In the genomic region with DNA sequence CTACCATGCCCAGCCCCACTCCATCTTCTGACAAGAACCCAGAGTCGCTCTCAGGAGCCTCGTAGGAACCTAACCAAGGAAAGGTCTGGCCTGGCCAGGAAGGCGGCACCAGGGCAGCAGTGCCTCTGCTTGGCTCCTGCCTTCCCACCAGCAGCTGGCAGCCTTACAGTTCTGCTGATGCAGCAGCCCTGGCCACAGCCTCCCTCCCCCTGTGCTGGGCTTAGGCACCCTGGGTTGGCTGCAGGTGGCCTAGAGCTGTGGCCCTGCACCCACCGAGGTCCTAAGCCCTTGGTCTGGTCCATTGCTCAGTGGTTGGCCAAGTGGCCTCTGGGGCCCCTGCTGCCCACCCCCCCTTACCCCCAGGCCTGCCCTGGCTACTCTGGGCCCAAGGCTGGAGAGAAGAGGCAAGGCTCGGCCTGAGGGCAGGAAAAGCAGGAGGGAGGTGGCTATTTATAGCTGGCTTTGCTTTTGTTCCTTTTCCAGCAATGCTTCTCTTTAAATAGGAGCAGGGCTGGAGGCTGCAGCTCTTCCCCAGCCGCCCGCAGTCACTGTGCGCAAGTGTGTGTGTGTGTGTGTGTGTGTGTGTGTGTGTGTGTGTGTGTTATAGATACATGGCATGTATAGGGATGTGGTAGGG, we compare ENCODE assay signal across 8 mouse cellular contexts. TPM values are rescaled to one million over a fixed set of nuclear protein-coding genes. Genes with fewer than 3 reads are reported as not detected.
DNase-seq lines count a peak whose midpoint lies in the region; ATAC-seq and TF ChIP-seq lines count a peak whose summit lies in the region.

No protein-coding gene starts in this region.

- H3K27me3 ChIP-seq in lung, embryonic 16.5 days (ENCODE audit: control insufficient read depth, insufficient read depth, low read depth, low read length), result no peaks in the 10 kb centered on the region; the same call in none of the 2 replicates
- H3K27me3 ChIP-seq in heart, embryonic 10.5 days (ENCODE audit: insufficient read depth, poor library complexity, severe bottlenecking), result peaks cover 10% of the 10 kb centered on the region; the same call in 1 of the 2 replicates
- H3K27me3 ChIP-seq in kidney, postnatal 0 days (ENCODE audit: insufficient read depth, low read length), result no peaks in the 10 kb centered on the region
- H3K27me3 ChIP-seq in neural tube, embryonic 13.5 days, result 0 out of 2 replicates have a peak, but pooled peaks cover 4% of the 10 kb centered on the region

- H3K4me2 ChIP-seq in lung, embryonic 16.5 days (ENCODE audit: low read depth, low read length), result no peak overlapping the region
- H3K4me2 ChIP-seq in kidney, postnatal 0 days (ENCODE audit: low read length), result no peak overlapping the region
- H3K4me2 ChIP-seq in neural tube, embryonic 13.5 days, result no peak overlapping the region

- peaks cover 18% of the 10 kb centered on the region for H3K4me1 ChIP-seq in lung, embryonic 16.5 days (replicated peaks; ENCODE audit: control insufficient read depth, insufficient read depth, low read length)
- H3K4me1 ChIP-seq in heart, embryonic 10.5 days, result peaks cover 89% of the 10 kb centered on the region
- peaks cover 15% of the 10 kb centered on the region; the same call in 1 of the 2 replicates for H3K4me1 ChIP-seq in kidney, postnatal 0 days (replicated peaks; ENCODE audit: insufficient read depth, low read length)
- peaks cover 59% of the 10 kb centered on the region for H3K4me1 ChIP-seq in neural tube, embryonic 13.5 days (replicated peaks)

- DNase-seq in lung, postnatal 36 days, result no peak
- peak; percentile 57 to 64 for DNase-seq in cerebellum, postnatal 10 days
- no peak for DNase-seq in heart, embryonic 10.5 days (ENCODE audit: low spot score)
- DNase-seq in kidney, postnatal 0 days (ENCODE audit: low spot score), result no peak
- no peak for DNase-seq in frontal cortex, adult 2 months (ENCODE audit: extremely low spot score in 1 of 2, low spot score in 1 of 2)
- no peak for DNase-seq in embryo, embryonic 11 days

- peak; percentile 53 for ATAC-seq in lung, embryonic 16.5 days (ENCODE audit: low read depth)
- ATAC-seq in kidney, postnatal 0 days (replicated peaks; ENCODE audit: low FRiP score, low read depth), result no peak
- ATAC-seq in neural tube, embryonic 13.5 days (ENCODE audit: low read depth), result no peak

- TF ChIP-seq CTCF in kidney, postnatal 0 days (IDR thresholded peaks at IDR 0.05; ENCODE audit: low read depth), result no peak

- no peak overlapping the region for H3K9ac ChIP-seq in lung, embryonic 16.5 days (ENCODE audit: low read length)
- no peak overlapping the region for H3K9ac ChIP-seq in kidney, postnatal 0 days (ENCODE audit: low read depth, low read length)
- H3K9ac ChIP-seq in neural tube, embryonic 13.5 days, result peak overlapping the region; percentile 52

- H3K4me3 ChIP-seq in lung, embryonic 16.5 days (ENCODE audit: low read length), result no peak overlapping the region
- H3K4me3 ChIP-seq in heart, embryonic 10.5 days, result peak overlapping the region; percentile 54
- H3K4me3 ChIP-seq in kidney, postnatal 0 days (replicated peaks; ENCODE audit: low read depth, low read length), result no peak overlapping the region
- no peak overlapping the region for H3K4me3 ChIP-seq in neural tube, embryonic 13.5 days

- H3K36me3 ChIP-seq in lung, embryonic 16.5 days (ENCODE audit: control insufficient read depth, insufficient read depth, low read length), result no peaks in the 10 kb centered on the region
- no peaks in the 10 kb centered on the region for H3K36me3 ChIP-seq in heart, embryonic 10.5 days
- no peaks in the 10 kb centered on the region for H3K36me3 ChIP-seq in kidney, postnatal 0 days (ENCODE audit: insufficient read depth, low read length)
- H3K36me3 ChIP-seq in neural tube, embryonic 13.5 days, result no peaks in the 10 kb centered on the region

- H3K27ac ChIP-seq in lung, embryonic 16.5 days (ENCODE audit: low read length), result peak overlapping the region; percentile 55
- H3K27ac ChIP-seq in heart, embryonic 10.5 days, result peak overlapping the region; percentile 90
- H3K27ac ChIP-seq in kidney, postnatal 0 days, result peak overlapping the region; percentile 72
- peak overlapping the region; percentile 70; the same call in 1 of the 2 replicates for H3K27ac ChIP-seq in neural tube, embryonic 13.5 days (replicated peaks)

- H3K9me3 ChIP-seq in lung, embryonic 16.5 days (ENCODE audit: control insufficient read depth, low read length), result no peaks in the 10 kb centered on the region
- H3K9me3 ChIP-seq in heart, embryonic 10.5 days, result no peaks in the 10 kb centered on the region
- H3K9me3 ChIP-seq in kidney, postnatal 0 days (replicated peaks; ENCODE audit: low read length), result no peaks in the 10 kb centered on the region
- no peaks in the 10 kb centered on the region for H3K9me3 ChIP-seq in neural tube, embryonic 13.5 days

- WGBS in lung, embryonic 16.5 days, result 60% methylated on average over 8 of the region's 8 CpGs
- WGBS in heart, embryonic 10.5 days, result 38% methylated on average over 8 of the region's 8 CpGs
- WGBS in kidney, postnatal 0 days, result 47% methylated on average over 8 of the region's 8 CpGs
- WGBS in neural tube, embryonic 13.5 days, result 43% methylated on average over 8 of the region's 8 CpGs

RNA-seq across cellular contexts. Expression of a gene that starts 18.6 kb away (rescaled TPM):
- polyA plus RNA-seq in lung, embryonic 16.5 days (2015; fragmentation: Nextera tagmentation; extraction: Ambion mirVana), result 2.0 and 2.9 TPM in 2 replicates
- polyA plus RNA-seq in heart, embryonic 10.5 days (2016; fragmentation: Nextera tagmentation; extraction: Ambion mirVana), result 9.7 and 16.6 TPM in 2 replicates
- polyA plus RNA-seq in kidney, postnatal 0 days (2015; fragmentation: Nextera tagmentation; extraction: Ambion mirVana), result 4.2 and 4.6 TPM in 2 replicates
- 12.4 and 16.5 TPM in 2 replicates for polyA plus RNA-seq in neural tube, embryonic 13.5 days (2015; fragmentation: Nextera tagmentation; extraction: Ambion mirVana)
- 25.3 and 28.1 TPM in 2 replicates for polyA plus RNA-seq in frontal cortex, adult 2 months (2012; rRNA removed)

RNA-seq across cellular contexts. Expression of a gene that starts 21.1 kb away (rescaled TPM):
- 17.1 and 17.9 TPM in 2 replicates for polyA plus RNA-seq in lung, embryonic 16.5 days (2015; fragmentation: Nextera tagmentation; extraction: Ambion mirVana)
- 26.8 and 28.0 TPM in 2 replicates for polyA plus RNA-seq in heart, embryonic 10.5 days (2016; fragmentation: Nextera tagmentation; extraction: Ambion mirVana)
- 26.3 TPM in 2 replicates for polyA plus RNA-seq in kidney, postnatal 0 days (2015; fragmentation: Nextera tagmentation; extraction: Ambion mirVana)
- 13.7 and 15.0 TPM in 2 replicates for polyA plus RNA-seq in neural tube, embryonic 13.5 days (2015; fragmentation: Nextera tagmentation; extraction: Ambion mirVana)
- 21.2 and 22.2 TPM in 2 replicates for polyA plus RNA-seq in frontal cortex, adult 2 months (2012; rRNA removed)

RNA-seq across cellular contexts. Expression of a gene that starts 33.5 kb away (rescaled TPM):
- polyA plus RNA-seq in lung, embryonic 16.5 days (2015; fragmentation: Nextera tagmentation; extraction: Ambion mirVana), result 24.0 and 24.2 TPM in 2 replicates
- 24.0 and 29.0 TPM in 2 replicates for polyA plus RNA-seq in heart, embryonic 10.5 days (2016; fragmentation: Nextera tagmentation; extraction: Ambion mirVana)
- polyA plus RNA-seq in kidney, postnatal 0 days (2015; fragmentation: Nextera tagmentation; extraction: Ambion mirVana), result 26.6 and 28.3 TPM in 2 replicates
- polyA plus RNA-seq in neural tube, embryonic 13.5 days (2015; fragmentation: Nextera tagmentation; extraction: Ambion mirVana), result 18.6 and 20.5 TPM in 2 replicates
- 17.3 and 18.5 TPM in 2 replicates for polyA plus RNA-seq in frontal cortex, adult 2 months (2012; rRNA removed)

RNA-seq across cellular contexts. Expression of a gene that starts 42.8 kb away (rescaled TPM):
- 8.4 and 8.5 TPM in 2 replicates for polyA plus RNA-seq in lung, embryonic 16.5 days (2015; fragmentation: Nextera tagmentation; extraction: Ambion mirVana)
- polyA plus RNA-seq in heart, embryonic 10.5 days (2016; fragmentation: Nextera tagmentation; extraction: Ambion mirVana), result 1.9 and 2.1 TPM in 2 replicates
- polyA plus RNA-seq in kidney, postnatal 0 days (2015; fragmentation: Nextera tagmentation; extraction: Ambion mirVana), result 18.5 and 26.9 TPM in 2 replicates
- polyA plus RNA-seq in neural tube, embryonic 13.5 days (2015; fragmentation: Nextera tagmentation; extraction: Ambion mirVana), result 7.4 and 9.2 TPM in 2 replicates
- polyA plus RNA-seq in frontal cortex, adult 2 months (2012; rRNA removed), result 4.1 and 4.2 TPM in 2 replicates

Comparison
In these comparisons a context has a peak if more than half of its experiments do, and no peak if none do; other contexts are left out.
1. DNase-seq: peak in cerebellum, postnatal 10 days (2 of 2); none in lung, postnatal 36 days (single experiment), heart, embryonic 10.5 days (single experiment), kidney, postnatal 0 days (single experiment), frontal cortex, adult 2 months (0 of 2) and embryo, embryonic 11 days (single experiment).
2. Peak in every context shown above with its lines, with median percentiles within 50 percentile points of each other: H3K27ac ChIP-seq.